Mouse (Mus musculus): Measurements from ENCODE around the gene Phf3.

- TF ChIP-seq CTCF (IDR thresholded peaks at IDR 0.05; ENCODE audit: low read depth) (no peak), EP300 (IDR thresholded peaks at IDR 0.05; ENCODE audit: low read depth) (no peak)
Observed at GRCm38 (mm10) chr1:30849955-30850354, 23.8 kb downstream of the Phf3 start.

All from liver, postnatal 0 days (tissue).